Mouse (Mus musculus) ES-Bruce4 (cell line): Measurements from ENCODE around the gene Olfr237-ps1.

ENCODE experiments used
- CTCF ChIP-seq: IDR thresholded peaks from one replicate; pipeline ENCODE4 v1.8.1; 2011; ENCODE audit warnings: low read depth, low read length
- EP300 ChIP-seq: IDR thresholded peaks from 2 replicates; pipeline ENCODE4 v1.6.1; 2011; ENCODE audit warnings: low read depth, low read length; ENCODE audit not compliant: insufficient read depth
- POLR2A ChIP-seq: IDR thresholded peaks from one replicate; pipeline ENCODE4 v1.8.1; 2011; ENCODE audit warnings: low read length; ENCODE audit not compliant: insufficient read depth

DNA sequence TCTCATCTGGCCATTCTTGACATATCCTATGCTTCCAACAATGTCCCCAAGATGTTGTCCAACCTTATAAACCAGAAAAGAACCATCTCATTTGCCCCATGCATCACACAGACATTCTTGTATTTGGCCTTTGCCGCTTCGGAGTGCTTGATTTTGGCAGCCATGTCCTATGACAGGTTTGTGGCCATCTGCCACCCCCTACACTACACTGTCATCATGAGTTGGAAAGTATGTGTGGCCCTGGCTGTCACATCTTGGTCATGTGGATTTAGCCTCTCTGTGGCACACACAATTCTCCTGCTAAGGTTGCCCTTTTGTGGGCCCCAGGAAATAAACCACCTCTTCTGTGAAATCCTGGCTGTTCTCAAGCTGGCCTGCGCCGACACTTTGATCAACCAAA is 20.9 kb downstream of the Olfr237-ps1 start:
- TF ChIP-seq CTCF (no peak), EP300 (no peak), POLR2A (no peak)
